Mouse (Mus musculus) CD4-positive, CD25-positive, alpha-beta regulatory T cell (primary cell): ENCODE measurements around the gene Grem1. TPM values are rescaled to one million over a fixed set of nuclear protein-coding genes. Genes with fewer than 3 reads are reported as not detected.

Source experiments
- polyA plus RNA-seq: library from polyadenylated mRNA; unstranded; fragments of 100-300 nt; shearing (Covaris generic); gene quantifications from one replicate; pipeline ENCODE4 v1.2.1, GENCODE M21; 2017

Gene Grem1
- not detected for polyA plus RNA-seq

GRCm38 (mm10) chr2:113758311-113759161, at the start of gene Grem1:
TSS of gene Grem1 (minus strand) at chr2:113758646.

Other genes with a start within 250 kb of the Grem1 start
- gene Scg5, start 70.5 kb upstream of the Grem1 start, polyA plus RNA-seq = 7.0 TPM
- 4.1 TPM for gene Arhgap11a, start 90.0 kb upstream of the Grem1 start, polyA plus RNA-seq